Mouse (Mus musculus) forebrain, embryonic 14.5 days (tissue): ENCODE data around the gene Rinl. TPM values are rescaled to one million over a fixed set of nuclear protein-coding genes. Genes with fewer than 3 reads are reported as not detected.

Experiments
- ATAC-seq: fragments of 200-750 bp; cut with Nextera tagmentation; 2 replicates; pipeline ENCODE4 v1.8.0; 2017; ENCODE audit warnings: mild to moderate bottlenecking, moderate library complexity
- DNase-seq: peaks from one replicate; pipeline ENCODE4 v3.0.0-alpha.2; 2015; ENCODE audit warnings: low spot score
- H3K27ac ChIP-seq: fragments of 300-500 bp; sonication (generic); 2 replicates; pipeline ENCODE4 v1.5.1; 2014; ENCODE audit warnings: low read depth, mild to moderate bottlenecking, control low read depth, low read length, moderate library complexity
- H3K27me3 ChIP-seq: fragments of 300-500 bp; sonication (generic); replicated peaks from 2 replicates; pipeline ENCODE4 v1.6.1; 2014; ENCODE audit warnings: low read length, control low read depth, mixed read lengths; ENCODE audit not compliant: control insufficient read depth, insufficient read depth
- H3K36me3 ChIP-seq: fragments of 300-500 bp; sonication (generic); 2 replicates; pipeline ENCODE4 v1.6.1; 2014; ENCODE audit warnings: low read length, control low read depth; ENCODE audit not compliant: control insufficient read depth, insufficient read depth
- H3K4me1 ChIP-seq: fragments of 300-500 bp; sonication (generic); 2 replicates; pipeline ENCODE4 v1.6.1; 2014; ENCODE audit warnings: antibody characterized with exemption, low read length, control low read depth; ENCODE audit not compliant: control insufficient read depth, insufficient read depth
- H3K4me2 ChIP-seq: fragments of 300-500 bp; sonication (generic); 2 replicates; pipeline ENCODE4 v1.6.1; 2014; ENCODE audit warnings: mild to moderate bottlenecking, control low read depth, low read length
- H3K4me3 ChIP-seq: fragments of 300-500 bp; sonication (generic); 2 replicates; pipeline ENCODE4 v1.5.1; 2014; ENCODE audit warnings: low read depth, low read length, control low read depth
- H3K9ac ChIP-seq: fragments of 300-500 bp; sonication (generic); 2 replicates; pipeline ENCODE4 v1.6.1; 2014; ENCODE audit warnings: mild to moderate bottlenecking, low read length, control low read depth, moderate library complexity
- H3K9me3 ChIP-seq: fragments of 300-500 bp; sonication (generic); replicated peaks from 2 replicates; pipeline ENCODE4 v1.6.1; 2016; ENCODE audit warnings: low read length, control low read depth, mixed read lengths; ENCODE audit not compliant: control insufficient read depth
- WGBS: fragments of 180-500 bp; shearing (Covaris S2); extraction: QIAGEN DNeasy Blood & Tissue Kit; methylation state at CpG from one replicate; pipeline ENCODE4 v1.1.7; 2014; 5-methylcytosine and 5-hydroxymethylcytosine counted together
- polyA plus RNA-seq: library from polyadenylated mRNA; unstranded; fragments of >200 nt; fragmentation: Nextera tagmentation; extraction: Ambion mirVana; gene quantifications from 2 replicates; pipeline ENCODE4 v1.2.1, GENCODE M21; 2014

The Rinl gene
- polyA plus RNA-seq, 1 experiment from 2014 or later, result 1.3 TPM

- Histone ChIP-seq H3K27me3 (no peaks in the 10 kb centered on the region), H3K36me3 (peaks cover 21% of the 10 kb centered on the region; the same call in 1 of the 2 replicates), H3K9ac (no peak overlapping the region), H3K4me2 (no peak overlapping the region), H3K9me3 (no peaks in the 10 kb centered on the region), H3K27ac (no peak overlapping the region), H3K4me3 (no peak overlapping the region), H3K4me1 (no peaks in the 10 kb centered on the region)
- 93% methylated on average over 17 of the region's 17 CpGs for WGBS
- DNase-seq (no peak), ATAC-seq (no peak)
Measured at GRCm38 (mm10) chr7:28831411-28832125, 42.8 kb downstream of the Rinl start.

- H3K4me3 ChIP-seq, result no peak overlapping the region
- WGBS, result 77% methylated on average over 6 of the region's 6 CpGs
- no peak for DNase-seq
- H3K9me3 ChIP-seq, result no peaks in the 10 kb centered on the region
- no peaks in the 10 kb centered on the region for H3K27me3 ChIP-seq
- H3K9ac ChIP-seq, result no peak overlapping the region
- no peak overlapping the region for H3K4me2 ChIP-seq
- no peak overlapping the region for H3K27ac ChIP-seq
- H3K36me3 ChIP-seq, result peaks cover 21% of the 10 kb centered on the region; the same call in 1 of the 2 replicates
- no peaks in the 10 kb centered on the region for H3K4me1 ChIP-seq
- ATAC-seq, result no peak
Measured at GRCm38 (mm10) chr7:28832137-28832536, 43.4 kb downstream of the Rinl start.

GRCm38 (mm10) chr7:28833723-28834347, 45.1 kb downstream of the Rinl start, which contains the start of gene Lgals4:
Gene Lgals4, plus strand, starts transcription at chr7:28833854.
- WGBS, result 89% methylated on average over 6 of the region's 6 CpGs

GRCm38 (mm10) chr7:28836936-28837335, 48.2 kb downstream of the Rinl start:
- WGBS, result 86% methylated on average over 5 of the region's 5 CpGs
- Histone ChIP-seq H3K9ac (no peak overlapping the region), H3K4me2 (no peak overlapping the region), H3K27me3 (no peaks in the 10 kb centered on the region), H3K4me3 (no peak overlapping the region), H3K27ac (no peak overlapping the region), H3K36me3 (peaks cover 2% of the 10 kb centered on the region; the same call in 1 of the 2 replicates), H3K9me3 (no peaks in the 10 kb centered on the region), H3K4me1 (no peaks in the 10 kb centered on the region)
- DNase-seq (no peak), ATAC-seq (no peak)

More at GRCm38 (mm10) chr7:28833723-28834347, 45.1 kb downstream of the Rinl start, which contains the start of gene Lgals4:
- Histone ChIP-seq H3K4me3 (no peak within 1 kb of the TSS), H3K4me2 (no peak within 1 kb of the TSS), H3K27ac (no peak within 1 kb of the TSS), H3K4me1 (no peaks in the 10 kb centered on the region), H3K9ac (no peak within 1 kb of the TSS), H3K36me3 (peaks cover 21% of the 10 kb centered on the region; the same call in 1 of the 2 replicates), H3K27me3 (no peaks in the 10 kb centered on the region), H3K9me3 (no peaks in the 10 kb centered on the region)
- ATAC-seq (no peak), DNase-seq (no peak)

GRCm38 (mm10) chr7:28838331-28838730, 49.6 kb downstream of the Rinl start:
- H3K27me3 ChIP-seq, result no peaks in the 10 kb centered on the region
- no peak overlapping the region for H3K4me3 ChIP-seq
- no peaks in the 10 kb centered on the region for H3K36me3 ChIP-seq
- no peak overlapping the region for H3K4me2 ChIP-seq
- no peaks in the 10 kb centered on the region for H3K9me3 ChIP-seq
- ATAC-seq (no peak), DNase-seq (no peak)
- H3K4me1 ChIP-seq, result no peaks in the 10 kb centered on the region
- no peak overlapping the region for H3K27ac ChIP-seq
- WGBS, result 89% methylated on average over 9 of the region's 9 CpGs
- H3K9ac ChIP-seq, result no peak overlapping the region

- Histone ChIP-seq H3K4me2 (no peak overlapping the region), H3K9ac (no peak overlapping the region), H3K27ac (no peak overlapping the region), H3K36me3 (no peaks in the 10 kb centered on the region), H3K9me3 (no peaks in the 10 kb centered on the region), H3K4me3 (no peak overlapping the region), H3K27me3 (no peaks in the 10 kb centered on the region), H3K4me1 (no peaks in the 10 kb centered on the region)
- ATAC-seq (no peak), DNase-seq (no peak)
- 74% methylated on average over 1 of the region's 1 CpGs for WGBS
Measured at GRCm38 (mm10) chr7:28847273-28847672, 58.5 kb downstream of the Rinl start.

Other genes with a start within 250 kb of the Rinl start
- gene Sycn, start 248.1 kb upstream of the Rinl start, polyA plus RNA-seq, result not detected in 2 replicates
- not detected in 2 replicates for gene Nccrp1, start 241.7 kb upstream of the Rinl start, polyA plus RNA-seq
- 20.1 and 24.1 TPM in 2 replicates for gene Samd4b, start 190.8 kb upstream of the Rinl start, polyA plus RNA-seq
- gene Pak4, start 190.8 kb upstream of the Rinl start, polyA plus RNA-seq, result 12.6 and 16.0 TPM in 2 replicates
- gene Acp7, start 157.6 kb upstream of the Rinl start, polyA plus RNA-seq, result not detected in 2 replicates
- 4.3 and 5.9 TPM in 2 replicates for gene Fbxo27, start 96.1 kb upstream of the Rinl start, polyA plus RNA-seq
- gene Fbxo17, start 72.2 kb upstream of the Rinl start, polyA plus RNA-seq, result 3.0 and 3.4 TPM in 2 replicates
- gene Mrps12, start 47.1 kb upstream of the Rinl start, polyA plus RNA-seq, result 133 and 141 TPM in 2 replicates
- gene Sars2, start 47.0 kb upstream of the Rinl start, polyA plus RNA-seq, result 17.6 and 17.7 TPM in 2 replicates
- not detected in 2 replicates for gene Ccer2, start 32.8 kb upstream of the Rinl start, polyA plus RNA-seq
- 110 and 115 TPM in 2 replicates for gene Sirt2, start 22.2 kb upstream of the Rinl start, polyA plus RNA-seq
- gene Nfkbib, start 21.5 kb upstream of the Rinl start, polyA plus RNA-seq, result 61.0 and 62.4 TPM in 2 replicates
- 190 and 198 TPM in 2 replicates for gene Hnrnpl, start 19.6 kb downstream of the Rinl start, polyA plus RNA-seq
- gene Ech1, start 36.2 kb downstream of the Rinl start, polyA plus RNA-seq, result 103 and 107 TPM in 2 replicates
- 1.7 and 2.0 TPM in 2 replicates for gene Lgals4, start 44.9 kb downstream of the Rinl start, polyA plus RNA-seq
- 2.4 and 4.2 TPM in 2 replicates for gene Lgals7, start 74.9 kb downstream of the Rinl start, polyA plus RNA-seq
- 0.11 and 0.38 TPM in 2 replicates for gene Capn12, start 92.5 kb downstream of the Rinl start, polyA plus RNA-seq
- gene Actn4, start 173.4 kb downstream of the Rinl start, polyA plus RNA-seq, result 101 and 128 TPM in 2 replicates
- 345 and 412 TPM in 2 replicates for gene Eif3k, start 192.9 kb downstream of the Rinl start, polyA plus RNA-seq
- gene Map4k1, start 193.1 kb downstream of the Rinl start, polyA plus RNA-seq, result 6.1 and 6.9 TPM in 2 replicates